Mouse (Mus musculus) spleen, adult 2 months (tissue): ENCODE results near the gene Ctxn1.

ENCODE experiments used
- CTCF ChIP-seq: fragments of 200-500 bp; IDR thresholded peaks from 2 replicates; pipeline ENCODE4 v1.5.1; 2011; ENCODE audit warnings: mild to moderate bottlenecking, inconsistent platforms; ENCODE audit not compliant: insufficient read depth, insufficient read length, insufficient replicate concordance; ENCODE audit errors: extremely low read depth
- POLR2A ChIP-seq: fragments of 200-500 bp; IDR thresholded peaks from 2 replicates; pipeline ENCODE4 v1.6.1; 2011; ENCODE audit warnings: low read depth, low read length, inconsistent platforms

GRCm38 (mm10) chr8:4237814-4238433 lies 21.1 kb downstream of the Ctxn1 start:
- TF ChIP-seq CTCF: no peak
- no peak for TF ChIP-seq POLR2A
